Mouse (Mus musculus): Measurements from ENCODE around the gene Dnase1l3. TPM values are rescaled to one million over a fixed set of nuclear protein-coding genes. Genes with fewer than 3 reads are reported as not detected.

Dnase1l3 gene
- polyA plus RNA-seq, 1 experiment from 2014 or later, result 0.06 TPM

DNA sequence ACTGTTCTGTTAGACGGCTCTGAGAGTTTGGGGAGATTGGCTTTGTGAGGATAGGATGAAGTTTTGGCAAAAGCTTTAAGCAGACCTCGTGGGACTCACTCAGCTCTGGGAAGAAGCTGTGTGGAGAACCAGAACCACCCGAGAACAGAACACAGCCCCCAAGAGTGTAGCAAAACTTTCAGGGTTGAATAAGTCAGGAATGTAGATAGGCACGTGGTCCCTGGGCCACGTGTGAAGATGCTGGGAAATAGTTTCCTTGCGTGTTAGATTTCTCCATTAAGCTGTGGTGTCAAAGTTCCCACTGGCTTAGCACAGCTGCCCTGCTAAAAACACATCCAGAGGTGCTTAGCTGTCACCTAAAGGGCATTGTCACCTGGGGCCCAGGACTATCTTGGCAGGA, 2.2 kb downstream of the Dnase1l3 start:
- H3K4me2 ChIP-seq, result no peak overlapping the region
- H3K9me3 ChIP-seq, result no peaks in the 10 kb centered on the region
- no peak overlapping the region for H3K27ac ChIP-seq
- no peak for ATAC-seq (replicated peaks)
- H3K27me3 ChIP-seq (replicated peaks), result no peaks in the 10 kb centered on the region
- H3K4me1 ChIP-seq, result peaks cover 2% of the 10 kb centered on the region; the same call in 1 of the 2 replicates
- no peaks in the 10 kb centered on the region for H3K36me3 ChIP-seq (replicated peaks)
- 82% methylated on average over 6 of the region's 6 CpGs for WGBS
- H3K9ac ChIP-seq, result no peak overlapping the region
- H3K4me3 ChIP-seq, result no peak overlapping the region

DNA sequence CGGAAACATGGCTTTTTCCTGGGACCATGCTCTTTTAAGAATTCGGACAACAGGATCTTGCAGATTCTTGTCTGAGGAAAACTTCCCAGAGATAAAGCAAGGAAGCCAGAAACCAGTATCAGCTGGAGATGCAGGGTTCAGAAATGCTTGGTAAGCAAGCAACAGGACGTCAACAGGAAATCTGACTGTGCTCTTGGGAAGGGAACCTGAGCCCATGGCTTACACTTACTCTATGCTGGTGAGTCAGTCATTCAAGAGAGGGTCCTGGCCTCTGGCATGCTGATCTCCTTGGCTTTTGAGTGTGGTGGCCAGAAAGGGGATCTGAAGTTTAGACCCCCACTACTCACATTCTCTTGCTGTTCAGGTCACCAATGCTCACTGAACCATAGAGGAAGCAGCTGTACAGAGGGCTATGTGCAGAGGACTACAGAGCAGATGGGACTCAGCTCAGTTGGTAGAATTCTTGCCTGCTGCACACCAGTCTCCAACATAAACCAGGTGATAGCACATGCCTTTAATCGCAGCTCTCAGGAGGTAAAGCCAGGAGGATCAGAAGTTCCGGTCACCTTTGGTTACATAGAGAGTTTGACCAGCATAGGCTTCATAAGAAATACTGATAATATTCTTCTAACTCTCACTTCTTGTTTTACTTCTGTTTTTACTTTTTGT, 3.1 kb downstream of the Dnase1l3 start:
- H3K9me3 ChIP-seq, result no peaks in the 10 kb centered on the region
- H3K27me3 ChIP-seq (replicated peaks), result no peaks in the 10 kb centered on the region
- no peak for ATAC-seq (replicated peaks)
- no peaks in the 10 kb centered on the region for H3K36me3 ChIP-seq (replicated peaks)
- no peaks in the 10 kb centered on the region for H3K4me1 ChIP-seq
- H3K27ac ChIP-seq, result no peak overlapping the region
- H3K9ac ChIP-seq, result no peak overlapping the region
- no peak overlapping the region for H3K4me2 ChIP-seq
- 77% methylated on average over 5 of the region's 5 CpGs for WGBS
- no peak overlapping the region for H3K4me3 ChIP-seq

DNA sequence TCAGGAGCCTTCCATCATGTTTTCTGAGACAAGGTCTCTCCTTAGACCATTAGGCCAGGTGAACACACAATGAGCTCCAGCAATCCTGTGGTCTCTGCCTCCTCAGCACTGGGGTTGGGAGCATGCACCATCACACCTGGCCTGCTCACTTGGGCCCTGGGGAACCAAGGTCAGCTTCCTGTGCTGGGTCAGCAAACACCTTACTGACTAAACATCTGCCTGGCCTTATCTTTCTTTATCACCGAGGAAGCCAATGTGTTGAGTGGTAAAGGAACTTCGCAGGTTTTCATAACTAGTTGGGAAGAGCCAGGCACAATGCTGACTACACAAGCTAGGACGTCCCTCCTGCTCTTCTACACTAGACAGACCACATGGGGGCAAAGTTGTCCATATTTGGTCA, 4.4 kb downstream of the Dnase1l3 start:
- Histone ChIP-seq H3K9ac (no peak overlapping the region), H3K9me3 (no peaks in the 10 kb centered on the region), H3K27ac (no peak overlapping the region), H3K36me3 (replicated peaks) (no peaks in the 10 kb centered on the region), H3K4me2 (no peak overlapping the region), H3K4me3 (no peak overlapping the region), H3K27me3 (replicated peaks) (no peaks in the 10 kb centered on the region), H3K4me1 (no peaks in the 10 kb centered on the region)
- 79% methylated on average over 3 of the region's 3 CpGs for WGBS
- no peak for ATAC-seq (replicated peaks)

DNA sequence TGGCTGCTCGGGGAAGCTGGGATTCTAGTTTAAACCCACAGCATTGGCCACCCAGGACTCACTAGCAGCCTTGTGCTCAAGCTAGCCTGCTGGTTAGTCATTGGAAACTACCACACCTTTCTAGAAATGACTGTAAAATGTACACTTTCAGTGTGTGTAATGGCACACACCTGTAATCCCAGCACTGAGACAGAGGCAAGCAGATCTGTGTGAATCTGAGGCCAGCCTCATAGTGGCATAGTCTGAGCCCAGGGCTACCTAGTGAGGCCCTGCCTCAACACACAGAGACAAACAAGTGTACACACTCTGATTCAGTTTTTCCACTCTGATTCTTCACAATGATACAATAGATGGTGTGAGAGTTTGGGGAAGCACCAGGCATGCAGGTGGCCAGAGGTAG, 5.0 kb downstream of the Dnase1l3 start:
- H3K4me3 ChIP-seq, result no peak overlapping the region
- H3K4me2 ChIP-seq, result no peak overlapping the region
- H3K27me3 ChIP-seq (replicated peaks), result no peaks in the 10 kb centered on the region
- ATAC-seq (replicated peaks), result no peak
- no peaks in the 10 kb centered on the region for H3K36me3 ChIP-seq (replicated peaks)
- no peaks in the 10 kb centered on the region for H3K9me3 ChIP-seq
- H3K9ac ChIP-seq, result no peak overlapping the region
- WGBS, result 59% methylated on average over 1 of the region's 1 CpGs
- H3K4me1 ChIP-seq, result no peaks in the 10 kb centered on the region
- no peak overlapping the region for H3K27ac ChIP-seq

DNA sequence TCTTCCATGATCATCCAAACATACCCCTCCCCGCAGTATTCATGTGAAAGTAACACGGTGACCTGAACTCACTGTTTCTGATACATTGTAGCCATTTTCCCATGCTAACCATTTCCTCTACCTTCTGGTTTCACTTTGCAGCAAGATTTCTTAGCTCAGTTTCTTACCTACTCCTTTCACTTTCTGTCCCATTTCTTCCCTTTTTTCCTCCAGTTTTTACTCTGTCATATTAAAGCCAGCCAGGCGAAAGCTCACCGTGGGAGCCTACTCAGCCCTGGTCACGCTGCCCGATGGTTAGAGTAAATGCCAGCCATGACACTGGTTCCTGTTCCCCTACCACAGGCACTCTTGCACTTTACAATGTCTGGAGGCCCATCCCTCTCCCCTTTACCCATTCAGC, 7.5 kb downstream of the Dnase1l3 start:
- no peak overlapping the region for H3K27ac ChIP-seq
- no peak overlapping the region for H3K9ac ChIP-seq
- no peaks in the 10 kb centered on the region for H3K9me3 ChIP-seq
- no peak overlapping the region for H3K4me3 ChIP-seq
- 97% methylated on average over 6 of the region's 6 CpGs for WGBS
- no peaks in the 10 kb centered on the region for H3K27me3 ChIP-seq (replicated peaks)
- no peak for ATAC-seq (replicated peaks)
- no peak overlapping the region for H3K4me2 ChIP-seq
- H3K4me1 ChIP-seq, result no peaks in the 10 kb centered on the region
- H3K36me3 ChIP-seq (replicated peaks), result no peaks in the 10 kb centered on the region

DNA sequence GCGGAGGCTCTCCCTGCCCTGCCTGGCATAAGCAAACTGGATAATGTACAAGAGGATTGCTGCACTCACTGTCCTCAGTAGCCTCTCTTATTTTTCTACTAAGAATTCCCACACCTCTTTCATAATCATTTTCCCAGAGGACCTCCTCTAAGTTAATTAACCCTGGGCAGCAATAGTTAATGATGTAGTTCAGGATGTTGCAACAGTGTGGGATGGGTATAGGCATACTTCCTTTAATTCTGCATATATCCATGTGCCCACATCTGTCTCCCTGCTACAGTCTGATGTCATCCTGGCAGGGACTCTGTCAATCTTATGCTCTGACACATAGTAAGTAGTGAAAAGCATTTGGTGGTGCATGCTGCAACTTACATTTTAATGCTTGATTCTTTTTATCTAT, 13.1 kb downstream of the Dnase1l3 start:
- H3K9ac ChIP-seq, result no peak overlapping the region
- H3K27me3 ChIP-seq (replicated peaks), result no peaks in the 10 kb centered on the region
- no peak overlapping the region for H3K27ac ChIP-seq
- ATAC-seq (replicated peaks), result no peak
- H3K4me3 ChIP-seq, result no peak overlapping the region
- no peak overlapping the region for H3K4me2 ChIP-seq
- no peaks in the 10 kb centered on the region for H3K4me1 ChIP-seq
- no peaks in the 10 kb centered on the region for H3K36me3 ChIP-seq (replicated peaks)
- WGBS, result 97% methylated on average over 1 of the region's 1 CpGs
- H3K9me3 ChIP-seq, result no peaks in the 10 kb centered on the region

DNA sequence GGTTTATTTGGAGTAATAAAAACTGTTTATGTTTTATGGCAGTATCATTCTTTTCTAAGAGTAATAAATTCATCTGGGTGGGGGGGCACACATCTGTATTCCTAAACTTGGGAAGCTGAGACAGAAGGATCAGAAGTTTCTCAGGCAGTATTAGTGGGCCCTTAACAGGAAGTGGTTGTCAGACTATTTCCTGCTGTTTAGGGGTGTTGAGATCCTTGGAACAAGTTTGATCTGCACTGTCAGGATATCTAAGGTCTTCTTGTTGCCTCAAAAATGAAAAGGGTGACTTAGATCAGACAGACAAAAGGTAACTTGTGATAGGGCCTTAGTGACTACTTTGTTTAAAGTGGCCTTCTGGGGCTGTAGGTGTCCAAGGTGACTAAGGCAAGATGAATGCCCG, 16.2 kb downstream of the Dnase1l3 start:
- Histone ChIP-seq H3K9me3 (no peaks in the 10 kb centered on the region), H3K4me1 (no peaks in the 10 kb centered on the region), H3K4me2 (no peak overlapping the region), H3K36me3 (replicated peaks) (no peaks in the 10 kb centered on the region), H3K9ac (no peak overlapping the region), H3K27me3 (replicated peaks) (no peaks in the 10 kb centered on the region), H3K4me3 (no peak overlapping the region), H3K27ac (no peak overlapping the region)
- 84% methylated on average over 1 of the region's 1 CpGs for WGBS
- no peak for ATAC-seq (replicated peaks)

DNA sequence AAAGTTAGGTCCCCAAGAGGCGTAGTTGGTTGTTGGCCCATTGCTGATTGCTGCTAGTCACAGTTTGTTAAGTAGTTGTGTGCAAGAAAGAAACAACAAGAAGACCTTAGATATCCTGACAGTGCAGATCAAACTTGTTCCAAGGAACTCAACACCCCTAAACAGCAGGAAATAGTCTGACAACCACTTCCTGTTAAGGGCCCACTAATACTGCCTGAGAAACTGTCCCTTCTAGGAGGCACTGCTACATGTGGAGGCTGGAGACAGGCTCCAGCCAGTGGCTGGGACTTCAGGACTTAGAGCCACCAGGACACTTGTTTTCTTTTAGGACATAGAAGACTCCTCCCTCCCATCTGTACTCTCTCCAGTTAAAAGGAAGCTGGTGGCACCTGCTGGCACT, 16.9 kb downstream of the Dnase1l3 start:
- H3K27ac ChIP-seq, result no peak overlapping the region
- 90% methylated on average over 1 of the region's 1 CpGs for WGBS
- H3K4me2 ChIP-seq, result no peak overlapping the region
- H3K9me3 ChIP-seq, result no peaks in the 10 kb centered on the region
- no peaks in the 10 kb centered on the region for H3K27me3 ChIP-seq (replicated peaks)
- no peak overlapping the region for H3K9ac ChIP-seq
- no peak overlapping the region for H3K4me3 ChIP-seq
- H3K36me3 ChIP-seq (replicated peaks), result no peaks in the 10 kb centered on the region
- H3K4me1 ChIP-seq, result no peaks in the 10 kb centered on the region
- no peak for ATAC-seq (replicated peaks)

DNA sequence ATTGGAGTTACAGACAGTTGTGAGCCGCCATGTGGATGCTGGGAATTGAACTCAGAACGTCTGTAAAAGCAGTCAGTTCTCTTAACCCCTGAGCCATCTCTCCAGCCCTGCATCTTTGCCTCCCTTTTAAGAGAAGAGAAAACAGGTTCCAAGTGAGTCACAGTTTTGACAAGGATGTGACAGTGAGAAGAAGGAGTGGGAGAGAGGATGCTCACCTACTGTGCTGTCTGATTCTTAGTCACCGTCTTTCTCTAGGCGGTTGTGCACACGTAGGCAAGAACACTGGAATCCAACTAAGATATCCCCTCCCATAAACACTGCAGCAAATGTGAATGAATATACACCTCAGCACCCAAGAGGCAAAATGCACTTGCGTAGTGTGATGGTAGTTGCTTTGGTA, 19.2 kb downstream of the Dnase1l3 start:
- Histone ChIP-seq H3K36me3 (replicated peaks) (no peaks in the 10 kb centered on the region), H3K27ac (no peak overlapping the region), H3K9ac (no peak overlapping the region), H3K4me3 (no peak overlapping the region), H3K27me3 (replicated peaks) (no peaks in the 10 kb centered on the region), H3K4me2 (no peak overlapping the region), H3K4me1 (no peaks in the 10 kb centered on the region), H3K9me3 (no peaks in the 10 kb centered on the region)
- 88% methylated on average over 6 of the region's 6 CpGs for whole genome bisulfite sequencing
- no peak for ATAC-seq (replicated peaks)

DNA sequence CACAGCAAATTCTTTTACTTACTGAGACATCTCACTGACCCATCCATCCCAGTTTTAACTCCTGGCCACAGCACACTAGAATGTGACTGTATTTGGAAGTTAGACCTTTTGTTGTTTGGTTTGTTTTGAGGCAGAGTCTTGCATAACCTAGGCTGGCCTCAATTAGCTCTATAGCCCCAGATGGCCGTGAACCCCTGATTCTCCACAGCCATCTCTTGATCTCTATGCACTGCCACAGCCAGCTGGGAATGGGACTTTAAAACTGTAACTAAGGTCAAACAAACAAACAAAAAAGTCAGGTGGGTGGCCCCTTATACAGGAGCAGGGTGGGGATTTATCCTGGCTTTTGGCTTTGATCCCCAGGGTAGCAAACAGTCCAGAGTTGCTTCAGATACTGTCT, 19.7 kb downstream of the Dnase1l3 start:
- Histone ChIP-seq H3K4me2 (no peak overlapping the region), H3K4me3 (no peak overlapping the region), H3K9ac (no peak overlapping the region), H3K27me3 (replicated peaks) (no peaks in the 10 kb centered on the region), H3K9me3 (no peaks in the 10 kb centered on the region), H3K4me1 (no peaks in the 10 kb centered on the region), H3K27ac (no peak overlapping the region), H3K36me3 (replicated peaks) (no peaks in the 10 kb centered on the region)
- WGBS, result 76% methylated on average over 1 of the region's 1 CpGs
- no peak for ATAC-seq (replicated peaks)

DNA sequence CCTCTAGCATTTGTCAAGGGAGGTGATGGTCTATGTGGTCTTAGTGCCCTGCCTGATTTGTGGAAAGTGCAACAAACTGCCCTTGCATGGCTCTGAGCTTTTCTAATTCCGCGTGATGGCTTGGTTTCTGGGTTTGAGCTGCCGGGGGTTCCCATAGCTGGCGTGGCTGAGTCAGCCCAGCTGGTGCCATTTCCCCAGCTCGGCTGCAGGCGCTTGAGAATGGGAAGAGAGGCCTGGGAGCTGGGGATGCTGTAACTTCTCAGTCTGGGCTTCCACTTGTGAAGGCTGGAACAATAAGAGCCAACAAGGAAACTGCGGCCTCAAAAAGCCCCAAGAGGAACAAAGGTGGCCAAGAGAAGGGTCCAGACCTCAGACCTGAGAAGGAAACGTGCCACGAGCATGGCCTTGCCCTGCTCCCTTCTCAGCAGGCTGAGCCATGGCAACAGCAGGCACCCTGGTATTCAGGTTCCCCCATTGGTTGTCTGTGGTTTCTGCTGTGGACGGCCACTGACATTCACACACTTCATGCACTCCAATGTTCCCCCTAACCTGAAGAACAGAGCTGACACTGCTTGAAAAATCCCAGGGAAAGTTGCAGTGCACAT, 22.4 kb downstream of the Dnase1l3 start:
- H3K27me3 ChIP-seq (replicated peaks), result no peaks in the 10 kb centered on the region
- H3K4me2 ChIP-seq, result no peak overlapping the region
- H3K9me3 ChIP-seq, result no peaks in the 10 kb centered on the region
- no peaks in the 10 kb centered on the region for H3K4me1 ChIP-seq
- H3K27ac ChIP-seq, result no peak overlapping the region
- no peak overlapping the region for H3K9ac ChIP-seq
- no peaks in the 10 kb centered on the region for H3K36me3 ChIP-seq (replicated peaks)
- 67% methylated on average over 10 of the region's 10 CpGs for WGBS
- H3K4me3 ChIP-seq, result no peak overlapping the region
- ATAC-seq (replicated peaks), result no peak

DNA sequence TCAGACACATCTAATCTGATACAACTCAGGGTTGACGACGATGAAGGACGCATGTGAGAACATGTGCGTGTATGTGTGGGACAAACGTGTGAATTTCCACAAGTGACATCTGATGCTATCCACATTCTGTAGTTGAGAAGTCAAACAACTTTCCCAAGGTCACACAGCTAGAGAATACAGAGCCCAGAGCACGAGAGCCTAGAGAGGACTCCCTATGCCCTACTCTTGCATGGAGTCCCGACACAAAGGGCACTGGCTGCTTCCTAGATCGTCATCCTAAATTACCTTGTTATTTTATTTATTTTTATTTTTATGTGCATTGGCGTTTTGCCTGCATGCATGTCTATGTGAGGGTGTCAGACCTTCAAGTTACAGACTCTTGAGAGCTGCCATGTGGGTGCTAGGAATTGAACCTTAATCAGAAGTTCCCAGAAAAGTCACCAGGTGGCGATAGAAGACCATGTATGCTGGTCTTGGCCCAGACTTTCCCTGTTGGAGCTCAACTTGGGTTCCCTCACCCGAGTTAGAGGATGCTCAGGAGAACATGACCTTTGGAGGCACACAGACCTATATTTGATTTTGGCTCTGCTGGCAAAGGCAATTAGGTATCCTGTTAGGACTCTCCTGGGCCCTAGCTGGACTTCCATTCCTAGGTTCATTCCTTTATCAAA, 30.0 kb downstream of the Dnase1l3 start:
- no peak overlapping the region for H3K4me2 ChIP-seq
- no peaks in the 10 kb centered on the region for H3K36me3 ChIP-seq (replicated peaks)
- H3K27me3 ChIP-seq (replicated peaks), result no peaks in the 10 kb centered on the region
- no peak overlapping the region for H3K4me3 ChIP-seq
- ATAC-seq (replicated peaks), result peak; percentile 79
- H3K27ac ChIP-seq, result no peak overlapping the region
- no peak overlapping the region for H3K9ac ChIP-seq
- H3K9me3 ChIP-seq, result no peaks in the 10 kb centered on the region
- WGBS, result 54% methylated on average over 11 of the region's 11 CpGs
- H3K4me1 ChIP-seq, result no peaks in the 10 kb centered on the region

DNA sequence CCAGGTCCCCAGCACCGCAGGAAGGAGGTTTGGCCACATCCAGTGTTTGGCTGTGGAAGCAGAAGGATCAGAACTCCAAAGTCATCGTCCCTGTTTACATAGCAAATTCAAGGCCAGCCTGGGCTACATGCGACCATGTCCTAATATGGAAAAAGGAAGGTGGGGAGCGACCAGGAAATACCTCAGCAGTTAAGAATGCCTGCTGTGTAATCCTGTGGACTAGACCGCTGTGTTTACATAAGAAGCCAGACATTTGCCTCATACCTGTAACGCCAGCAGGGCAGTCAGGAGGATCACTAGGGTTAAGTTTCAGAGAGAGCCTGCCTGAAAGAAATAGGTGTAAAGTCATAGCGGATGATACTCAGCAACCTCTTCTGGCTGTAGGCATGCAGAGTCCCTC, 31.2 kb downstream of the Dnase1l3 start:
- H3K4me2 ChIP-seq, result no peak overlapping the region
- WGBS, result 63% methylated on average over 7 of the region's 7 CpGs
- no peak overlapping the region for H3K9ac ChIP-seq
- H3K4me1 ChIP-seq, result no peaks in the 10 kb centered on the region
- no peaks in the 10 kb centered on the region for H3K36me3 ChIP-seq (replicated peaks)
- no peak overlapping the region for H3K4me3 ChIP-seq
- H3K9me3 ChIP-seq, result no peaks in the 10 kb centered on the region
- no peak for ATAC-seq (replicated peaks)
- no peaks in the 10 kb centered on the region for H3K27me3 ChIP-seq (replicated peaks)
- H3K27ac ChIP-seq, result no peak overlapping the region

All from midbrain, embryonic 15.5 days (tissue).